Mouse (Mus musculus) heart, adult 8-10 months (tissue): ENCODE measurements around the gene Bnip1. TPM values are rescaled to one million over a fixed set of nuclear protein-coding genes. Genes with fewer than 3 reads are reported as not detected.

ENCODE experiments used
- DNase-seq: peaks from one replicate; pipeline ENCODE4 v3.0.0; 2022; ENCODE audit warnings: low spot score
- total RNA-seq, 4 experiments: library from RNA; stranded (reverse); gene quantifications; 2 replicates each; pipeline ENCODE4 v1.2.4; 2022

Gene Bnip1
- total RNA-seq, 4 experiments from 2014 or later, result 25.0 to 32.1 (median 29.9) TPM

DNA sequence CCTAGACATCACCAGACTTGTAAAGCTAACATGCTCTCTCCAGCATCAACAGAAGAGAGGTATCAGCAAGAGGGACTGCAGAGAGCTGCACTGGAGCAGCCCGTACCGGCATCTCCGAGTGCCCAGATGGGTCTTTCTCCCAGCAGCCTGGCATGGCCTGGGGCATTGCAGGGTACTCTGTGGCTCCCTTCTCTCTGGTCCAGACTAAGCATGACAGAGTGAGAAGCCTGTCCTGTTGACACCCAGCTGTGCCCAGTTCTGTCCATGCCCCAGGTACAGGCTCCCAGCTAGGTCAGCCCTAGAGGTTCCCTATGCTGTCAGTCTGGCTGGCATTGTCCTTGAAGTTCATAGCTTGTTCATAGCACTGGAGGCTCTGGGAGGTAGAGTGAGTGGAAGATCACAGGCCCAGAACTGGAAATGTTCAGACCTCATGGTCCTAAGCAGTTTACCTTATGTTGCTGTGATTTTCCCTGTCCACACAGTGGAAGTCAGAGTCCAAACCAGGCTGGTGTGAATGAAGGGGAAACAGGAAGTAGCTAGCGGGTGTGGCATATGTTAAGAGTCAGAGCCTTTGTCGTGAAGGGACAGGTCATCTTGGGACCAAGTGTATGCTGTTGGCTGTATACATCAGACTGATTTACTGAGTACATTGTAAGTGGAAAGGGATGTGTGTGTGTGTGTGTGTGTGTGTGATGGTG is 12.4 kb downstream of the Bnip1 start:
- no peak for DNase-seq

DNA sequence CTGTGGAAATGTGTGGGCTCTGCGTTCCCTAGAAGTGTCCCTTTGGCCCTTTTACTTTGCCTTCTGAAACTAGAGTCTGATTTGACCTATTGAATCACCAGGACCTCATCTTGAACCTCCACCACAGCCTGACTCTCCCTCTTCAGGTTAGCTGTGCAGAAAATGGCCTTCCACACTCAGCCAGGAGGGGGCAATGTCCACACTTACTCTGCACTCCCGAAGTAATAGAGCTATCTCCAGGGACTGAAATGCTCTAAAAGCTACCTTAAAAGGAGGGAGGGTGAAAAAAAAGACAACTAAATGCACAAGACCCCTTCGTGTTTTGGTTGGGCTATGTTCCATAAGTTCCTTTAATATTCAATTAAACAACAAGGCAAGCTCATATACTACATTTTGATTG is 13.9 kb downstream of the Bnip1 start:
- peak; percentile 52 for DNase-seq

DNA sequence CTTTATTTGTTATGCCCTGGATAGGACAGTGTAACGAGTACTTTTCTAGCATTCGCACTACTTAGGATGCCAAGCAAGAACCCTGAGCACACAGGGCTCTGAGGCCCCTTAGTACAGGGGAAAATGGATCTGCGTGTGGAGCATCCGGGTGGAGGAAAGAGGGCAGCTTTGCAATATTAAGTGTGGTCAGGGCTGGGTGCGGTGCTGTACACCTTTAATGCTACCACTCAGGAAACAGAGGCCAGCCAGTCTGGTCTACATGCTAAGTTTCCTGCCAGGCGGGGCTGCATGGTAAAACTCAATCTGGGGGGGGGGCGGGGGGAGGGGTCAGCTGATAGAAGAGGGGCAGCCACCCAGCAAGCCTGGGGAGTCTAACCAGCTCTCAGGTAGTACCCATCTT is 14.5 kb downstream of the Bnip1 start:
- DNase-seq, result no peak

DNA sequence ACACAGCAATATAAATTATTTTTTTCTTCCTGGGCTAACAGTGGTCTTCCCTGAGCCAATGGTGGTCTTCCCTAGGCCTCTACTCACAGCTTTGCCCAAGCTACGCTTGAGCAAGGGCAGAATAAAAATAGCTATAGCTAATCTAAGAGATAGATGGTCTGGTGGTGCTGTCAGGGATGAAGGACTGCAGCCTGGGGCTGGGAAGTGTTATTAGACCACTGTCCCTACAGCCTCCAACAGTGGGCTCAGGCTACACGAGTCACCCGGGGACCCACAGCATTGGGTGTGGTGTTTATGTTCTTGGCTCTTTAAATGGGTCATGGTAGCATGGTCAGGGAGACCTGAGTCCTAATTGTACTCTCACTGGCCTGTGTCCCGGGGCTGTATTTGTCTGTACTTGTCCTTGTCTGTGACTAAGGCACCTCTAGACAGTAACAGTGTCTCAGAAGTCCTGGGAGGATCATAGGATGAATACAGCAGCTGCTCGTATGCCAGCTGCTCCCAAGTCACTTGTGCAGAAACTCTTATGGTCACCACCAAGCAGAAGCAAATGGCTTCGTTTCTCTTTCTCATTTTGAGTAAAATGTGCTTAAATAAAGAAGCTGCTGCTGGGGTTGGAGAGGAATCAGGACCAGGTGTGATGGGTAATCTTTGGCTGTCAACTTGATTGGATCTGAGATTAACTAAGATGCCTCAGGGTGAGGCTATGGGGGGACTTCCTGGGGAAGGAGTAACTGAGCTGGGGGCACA is 16.7 kb downstream of the Bnip1 start:
- DNase-seq, result no peak

DNA sequence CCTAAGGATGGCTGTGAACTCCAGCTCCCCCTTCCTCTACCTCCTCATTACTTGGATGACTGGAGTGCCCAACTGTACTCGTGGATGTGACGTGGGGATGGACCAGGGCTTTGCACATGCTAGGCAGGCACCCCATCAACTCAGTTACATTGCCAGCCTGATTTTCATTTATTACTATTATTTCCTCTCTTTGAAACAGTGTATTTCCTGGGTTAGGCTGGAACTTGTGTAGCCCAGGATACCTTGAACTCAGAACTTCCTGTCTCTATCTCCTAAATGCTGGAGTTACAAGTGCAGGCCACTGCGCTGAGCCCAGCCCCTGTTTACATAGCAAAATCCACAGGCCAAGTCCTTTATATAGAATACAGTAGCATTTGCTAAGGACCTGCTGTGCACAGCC is 22.0 kb downstream of the Bnip1 start:
- DNase-seq, result no peak

DNA sequence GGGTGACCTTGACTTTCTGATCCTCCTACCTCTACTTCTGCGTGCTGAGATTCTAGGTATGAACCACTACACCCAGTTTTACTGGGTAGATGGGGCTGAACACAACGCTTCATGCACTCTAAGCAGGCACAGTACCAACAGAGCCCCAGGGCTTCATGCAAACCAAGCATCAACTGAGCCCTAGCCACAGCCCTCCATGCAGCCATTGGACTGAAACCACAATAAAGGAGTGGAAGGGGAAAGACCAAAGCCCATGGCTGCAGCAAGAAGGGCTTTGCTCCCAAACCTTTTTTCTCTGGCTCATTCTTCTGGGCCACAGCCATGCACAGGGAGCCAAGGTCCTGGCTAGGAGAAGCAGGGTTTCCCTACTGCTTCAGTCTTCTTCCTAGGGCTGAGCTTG is 31.7 kb downstream of the Bnip1 start:
- no peak for DNase-seq

DNA sequence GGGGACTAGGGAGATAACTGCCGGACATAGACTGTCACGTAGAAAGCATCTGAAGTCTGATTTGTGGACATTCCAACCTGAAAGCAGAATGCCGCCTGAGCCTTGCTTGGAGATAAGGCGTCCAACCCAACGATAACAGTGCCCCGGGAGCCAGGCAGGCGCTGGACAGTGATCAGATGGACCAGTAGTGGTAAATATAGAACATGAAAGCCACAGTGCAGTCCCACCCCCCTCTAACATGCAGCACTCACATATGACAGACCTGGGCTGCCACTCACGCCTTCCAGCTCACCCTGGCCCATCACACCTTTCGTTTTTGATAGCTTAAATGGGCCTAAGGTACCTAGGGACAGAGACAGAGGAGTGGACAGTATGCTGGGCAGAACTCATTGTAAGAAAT is 32.6 kb downstream of the Bnip1 start:
- DNase-seq, result no peak

DNA sequence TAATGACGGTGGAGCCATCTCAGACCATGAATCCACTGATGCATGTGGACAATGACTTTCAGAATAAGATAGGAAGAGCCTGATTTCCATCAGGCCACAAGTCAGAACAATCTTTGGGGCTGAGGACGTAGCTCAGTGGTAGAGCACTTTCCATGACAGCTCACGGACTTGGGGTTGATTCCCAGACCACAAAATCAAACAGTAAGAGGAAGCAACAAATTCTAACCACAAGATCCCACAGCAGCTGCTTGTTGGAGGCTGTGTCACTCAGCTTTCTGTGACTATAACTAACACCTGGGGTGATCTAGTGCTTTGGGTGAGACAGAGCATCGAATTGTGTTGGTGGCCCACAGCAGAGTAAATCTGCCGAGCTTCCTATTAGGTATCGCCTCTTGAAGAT is 35.9 kb downstream of the Bnip1 start:
- no peak for DNase-seq

DNA sequence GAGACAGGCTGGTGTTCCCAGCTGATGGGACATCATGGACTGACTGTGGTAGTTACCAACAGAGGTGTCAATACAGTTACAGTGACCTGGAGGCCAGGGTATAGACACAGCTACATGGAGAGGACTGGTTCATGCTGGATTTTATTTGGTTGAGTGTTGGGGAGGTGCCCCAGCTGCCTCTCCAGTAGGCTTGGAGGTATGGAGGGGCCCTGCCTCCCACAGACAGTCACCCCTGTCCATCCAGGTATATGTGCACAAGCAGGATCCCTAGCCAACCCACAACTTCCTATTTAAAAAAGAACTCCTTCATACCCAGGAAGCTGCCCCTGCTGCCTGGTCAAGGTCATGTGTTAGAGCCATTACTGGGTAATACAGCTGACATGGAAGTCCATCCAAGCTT is 36.9 kb downstream of the Bnip1 start:
- DNase-seq, result no peak

DNA sequence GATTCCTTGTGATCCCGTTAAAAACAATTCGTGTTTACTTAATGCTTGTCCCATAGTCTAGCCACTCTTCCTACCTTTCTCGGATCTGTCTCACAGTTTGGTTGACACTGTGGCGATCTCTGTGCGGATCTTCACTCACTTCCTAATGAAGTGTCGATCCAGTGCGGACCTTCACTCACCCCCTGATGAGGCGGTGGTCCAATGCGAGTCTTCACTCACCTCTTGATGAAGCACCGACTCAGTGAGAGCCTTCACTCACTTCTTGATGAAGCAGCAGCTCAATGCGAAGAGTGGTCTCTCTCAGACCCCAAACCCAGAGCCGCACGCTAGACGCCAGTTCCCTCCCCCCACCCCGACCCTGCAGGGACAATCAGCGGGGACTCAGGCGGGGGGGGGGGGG is 45.3 kb downstream of the Bnip1 start:
- no peak for DNase-seq

DNA sequence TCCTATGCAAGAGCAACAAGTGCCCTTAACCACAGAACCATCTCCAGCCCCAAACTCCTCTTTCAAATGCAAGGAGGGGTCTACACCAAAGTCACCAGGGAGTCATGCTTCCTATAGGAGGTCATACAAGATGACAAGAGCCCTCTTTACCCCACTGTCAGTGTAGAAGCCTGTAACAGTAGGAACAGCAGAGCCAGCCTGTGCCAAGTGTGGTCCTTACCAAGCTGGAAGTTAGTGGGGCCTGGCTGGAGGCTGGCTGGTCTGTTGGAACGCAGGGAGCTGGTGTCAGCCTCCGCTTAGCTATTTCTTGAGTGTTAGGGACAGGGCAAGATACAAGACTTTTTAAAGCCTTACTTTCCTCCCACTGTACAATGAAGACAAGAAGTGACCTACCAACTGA is 52.9 kb downstream of the Bnip1 start:
- DNase-seq, result no peak

DNA sequence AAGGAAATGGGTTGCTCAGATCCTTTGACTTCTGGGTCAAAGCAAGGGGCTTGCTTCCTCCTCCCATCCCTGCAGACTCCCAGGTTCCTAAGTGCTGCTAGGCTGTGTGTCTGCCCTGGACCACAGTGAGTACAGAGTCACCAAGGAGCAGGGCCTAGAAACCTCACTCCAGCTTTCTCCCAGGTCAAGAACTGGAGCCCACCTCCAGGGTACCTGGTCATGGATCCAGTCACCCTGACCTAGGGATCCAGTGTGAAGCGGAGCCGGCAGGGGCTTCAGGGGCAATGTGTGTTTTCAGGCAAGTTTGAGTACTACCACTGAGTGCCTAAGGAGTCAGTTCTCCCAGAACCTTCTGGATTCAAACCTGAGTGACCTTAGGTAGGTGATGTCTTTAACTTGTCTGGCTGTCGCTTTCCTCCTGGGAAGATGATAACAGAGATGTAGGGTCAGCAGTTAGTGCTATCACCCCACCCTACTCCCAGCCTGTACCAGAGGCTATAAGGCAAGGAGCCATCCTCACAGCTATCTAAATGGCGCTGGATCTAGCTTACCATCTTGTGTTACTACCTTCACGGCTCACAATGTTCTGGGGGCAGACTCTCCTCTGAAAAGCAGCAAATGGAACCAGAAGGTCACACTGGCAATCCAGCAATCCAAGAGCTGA is 53.6 kb downstream of the Bnip1 start:
- no peak for DNase-seq

DNA sequence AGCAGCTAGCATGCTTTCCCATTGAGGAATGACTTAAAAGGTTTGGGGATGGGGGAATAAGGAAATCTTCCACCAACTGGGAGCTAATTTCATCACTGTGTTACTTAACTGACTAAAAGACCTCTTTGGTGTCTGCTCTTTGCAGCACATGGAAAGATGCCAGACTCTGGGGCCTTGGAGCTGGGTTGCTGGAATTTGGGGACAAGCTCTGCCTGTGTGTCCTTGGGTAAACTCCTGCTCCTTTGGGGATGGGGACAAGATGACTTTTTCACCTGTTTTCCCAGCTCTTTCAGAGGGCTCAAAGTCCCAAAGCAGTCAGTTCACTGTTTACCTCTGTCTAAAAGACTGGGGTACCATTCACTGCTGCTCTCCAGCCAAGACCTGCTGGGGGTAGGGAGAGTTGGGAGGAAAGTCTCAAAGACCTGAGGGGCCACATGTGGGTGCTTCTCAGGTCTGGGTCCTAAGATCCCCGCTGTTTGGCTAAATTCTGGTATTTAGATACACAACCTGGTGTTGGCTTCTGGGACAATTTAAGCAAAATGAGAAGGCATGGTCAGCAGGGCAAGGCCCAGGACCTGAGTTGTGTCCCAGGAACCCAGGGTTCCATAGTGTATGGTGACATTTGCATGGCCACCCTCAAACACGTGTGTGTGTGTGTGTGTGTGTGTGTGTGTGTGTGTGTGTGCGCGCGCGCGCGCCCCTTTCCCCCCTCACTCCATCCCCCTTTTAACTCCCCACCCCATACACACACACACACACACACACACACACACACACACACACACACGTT is 54.3 kb downstream of the Bnip1 start:
- DNase-seq, result no peak

DNA sequence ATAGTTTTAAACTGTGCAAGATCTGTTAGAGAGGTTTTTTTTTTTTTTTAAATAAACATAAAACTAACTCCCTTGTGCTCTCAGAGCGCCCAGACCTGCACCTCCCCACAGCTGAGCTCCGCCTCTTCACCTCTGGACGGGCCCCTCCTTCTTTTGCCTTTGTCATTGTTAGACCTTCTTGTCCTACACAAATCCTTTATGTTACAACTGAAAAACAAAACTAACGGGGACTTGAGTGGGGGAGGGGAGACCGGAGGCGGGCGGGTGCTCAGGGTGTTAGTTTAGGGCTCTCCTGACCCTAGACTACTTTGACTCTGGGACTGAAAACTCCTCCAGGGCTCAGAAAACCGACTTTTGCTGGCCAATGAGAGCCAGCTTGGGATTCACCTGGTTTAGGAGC is 55.1 kb downstream of the Bnip1 start:
- DNase-seq, result no peak

DNA sequence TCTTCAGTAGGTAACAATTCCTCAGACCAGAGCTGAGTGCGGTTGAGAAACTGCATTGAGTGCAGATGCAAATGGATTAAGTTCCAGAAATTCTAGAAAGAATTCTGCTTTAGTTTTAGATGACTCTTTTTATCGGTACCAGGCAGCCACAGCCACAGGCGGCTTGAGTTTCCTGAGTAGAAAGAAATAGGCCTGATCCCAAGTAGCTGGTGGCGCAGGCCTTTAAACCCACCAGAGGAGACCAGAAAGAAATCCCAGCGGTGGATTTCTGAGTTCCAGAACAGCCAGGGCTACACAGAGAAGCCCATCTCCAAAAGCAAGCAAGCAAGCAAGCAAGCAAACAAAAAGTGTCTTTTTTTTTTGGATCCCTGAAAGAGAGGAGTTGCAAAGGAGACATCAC is 55.5 kb downstream of the Bnip1 start:
- no peak for DNase-seq

DNA sequence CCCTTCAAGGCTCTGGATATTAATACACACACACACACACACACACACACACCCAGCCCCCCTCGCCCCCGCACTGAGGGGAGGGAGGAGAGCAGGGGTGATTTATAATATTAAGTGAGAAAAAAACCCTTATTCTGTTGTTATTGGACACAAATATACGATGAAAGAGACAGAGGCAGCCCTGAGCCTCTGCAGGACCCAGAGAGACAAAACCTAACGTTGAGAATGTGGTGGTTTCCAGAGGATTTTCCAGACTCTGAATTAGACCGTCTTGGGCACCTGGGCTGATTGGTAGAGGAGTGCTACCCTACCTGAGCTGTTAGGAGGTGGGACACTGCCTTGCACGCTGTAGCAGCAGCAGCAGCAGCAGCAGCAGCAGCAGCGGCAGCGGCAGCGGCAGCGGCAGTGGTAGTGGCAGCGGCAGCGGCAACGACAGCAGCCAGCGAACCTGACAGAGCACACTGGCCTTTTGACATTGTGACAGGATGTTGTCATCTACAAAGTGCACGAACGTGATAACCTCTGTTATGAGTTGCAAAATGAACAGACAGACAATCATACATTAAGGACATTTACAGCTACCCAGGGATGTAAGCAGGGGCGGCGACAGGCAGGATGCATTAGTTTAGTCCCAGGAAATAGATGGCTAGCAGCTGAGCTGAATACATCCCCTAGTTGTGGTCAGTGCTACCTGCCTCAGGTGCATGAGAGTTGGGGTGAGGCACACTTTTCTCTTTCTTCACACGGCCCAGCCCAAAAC is 56.1 kb downstream of the Bnip1 start:
- DNase-seq, result no peak

DNA sequence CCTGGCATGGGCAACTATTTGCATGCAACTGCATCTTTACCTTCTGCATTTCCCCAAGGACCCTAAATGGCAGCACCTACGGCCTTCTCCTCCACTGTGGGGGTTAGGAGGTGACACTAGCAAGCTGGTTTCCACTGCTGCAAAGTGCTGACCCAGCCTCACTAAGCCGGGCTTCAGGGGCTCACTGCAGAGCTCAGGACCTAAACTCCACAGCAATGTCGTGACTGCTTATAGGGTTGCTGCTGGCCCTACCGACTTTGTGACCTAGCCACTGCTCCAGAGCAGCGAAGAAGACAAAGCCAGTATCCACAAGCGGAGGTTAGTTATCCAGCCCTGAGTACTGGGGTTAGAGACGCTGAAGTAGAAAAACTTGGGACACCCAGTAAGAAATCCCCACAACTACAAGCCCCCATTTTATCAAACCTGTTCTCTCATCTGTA is 56.7 kb downstream of the Bnip1 start:
- DNase-seq, result no peak

DNA sequence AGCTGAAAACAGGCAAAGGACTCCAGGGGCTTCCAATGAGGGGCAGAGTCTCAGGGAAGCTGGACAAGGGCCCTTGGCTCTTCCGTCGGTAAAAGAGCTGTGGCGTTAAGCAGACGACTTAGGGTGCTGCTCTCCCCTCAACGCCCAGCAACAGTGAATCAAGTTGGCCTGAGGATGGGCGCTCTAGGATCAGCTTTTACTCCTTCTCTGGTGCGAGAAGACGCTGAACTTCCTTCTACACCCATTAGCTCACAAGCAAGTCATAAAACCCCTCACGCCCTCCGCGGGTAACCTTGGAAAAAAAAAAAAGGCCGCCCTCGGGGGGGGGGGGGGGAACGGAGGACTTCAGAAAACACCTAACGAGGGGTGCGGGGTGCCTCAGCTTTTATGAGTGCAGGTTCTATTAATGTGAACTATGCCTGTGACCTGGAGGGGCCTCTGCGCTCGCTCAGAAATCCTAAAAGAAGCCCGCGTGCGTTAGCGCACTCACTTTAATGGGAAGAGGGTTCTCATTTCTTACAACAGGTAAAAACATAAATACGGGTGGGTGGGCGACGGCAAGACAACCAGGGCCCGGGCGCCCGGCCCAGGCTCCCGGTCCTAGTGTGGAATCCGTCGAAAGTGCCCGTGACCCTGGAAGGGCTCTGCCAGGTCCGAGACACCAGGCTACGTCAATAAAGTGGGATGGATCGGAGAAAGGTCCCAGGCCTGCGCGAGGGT is 57.5 kb downstream of the Bnip1 start:
- DNase-seq, result no peak

DNA sequence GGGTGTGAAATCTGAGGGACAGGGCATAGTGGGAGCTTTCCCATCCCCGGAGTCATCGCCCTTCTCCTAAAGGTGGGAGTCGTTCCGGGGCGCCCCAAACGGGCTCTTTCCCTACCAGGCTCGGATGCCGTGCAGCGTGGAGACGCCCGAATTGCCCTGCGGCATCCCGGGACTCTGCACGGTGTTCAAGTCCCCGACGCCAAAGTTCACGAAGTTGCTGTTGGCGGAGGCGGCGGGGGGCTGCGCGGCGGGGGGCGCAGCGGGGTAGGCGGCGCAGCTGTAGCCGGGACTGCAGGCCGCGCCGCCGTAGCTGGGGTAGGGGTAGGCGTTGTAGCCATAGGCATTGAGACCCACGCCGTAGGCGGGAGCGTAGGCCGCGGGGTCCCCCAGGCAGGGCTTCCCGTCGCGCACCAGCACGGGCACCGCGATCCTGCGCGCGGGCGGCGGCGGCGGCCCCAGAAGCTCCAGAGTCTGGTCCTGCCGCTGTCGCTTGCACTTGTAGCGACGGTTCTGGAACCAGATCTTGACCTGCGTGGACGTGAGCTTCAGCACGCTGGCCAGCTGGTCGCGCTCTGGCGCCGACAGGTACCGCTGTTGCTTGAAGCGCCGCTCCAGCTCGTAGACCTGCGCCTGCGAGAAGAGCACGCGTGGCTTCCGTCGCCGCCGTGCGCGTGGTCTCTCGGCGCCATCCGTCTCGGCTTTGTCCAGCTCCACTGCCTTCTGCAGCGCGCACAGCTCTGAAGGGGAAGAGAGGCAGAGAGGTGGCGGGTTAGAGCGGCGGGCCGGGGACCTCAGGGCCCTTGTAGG is 58.2 kb downstream of the Bnip1 start:
- DNase-seq, result no peak
